Mouse (Mus musculus) mesoderm, embryonic 11.5 days (tissue): ENCODE data around the gene Flrt1.
A peak's percentile ranks its signal among the peaks of the same experiment; 100 is the strongest.

Source experiments
- DNase-seq: peaks from one replicate; pipeline ENCODE4 v3.0.0-alpha.2; 2012; ENCODE audit warnings: low read depth, low spot score

Gene Flrt1

GRCm38 (mm10) chr19:7130317-7130716 is 24.8 kb upstream of the Flrt1 start:
- DNase-seq: no peak

DNA sequence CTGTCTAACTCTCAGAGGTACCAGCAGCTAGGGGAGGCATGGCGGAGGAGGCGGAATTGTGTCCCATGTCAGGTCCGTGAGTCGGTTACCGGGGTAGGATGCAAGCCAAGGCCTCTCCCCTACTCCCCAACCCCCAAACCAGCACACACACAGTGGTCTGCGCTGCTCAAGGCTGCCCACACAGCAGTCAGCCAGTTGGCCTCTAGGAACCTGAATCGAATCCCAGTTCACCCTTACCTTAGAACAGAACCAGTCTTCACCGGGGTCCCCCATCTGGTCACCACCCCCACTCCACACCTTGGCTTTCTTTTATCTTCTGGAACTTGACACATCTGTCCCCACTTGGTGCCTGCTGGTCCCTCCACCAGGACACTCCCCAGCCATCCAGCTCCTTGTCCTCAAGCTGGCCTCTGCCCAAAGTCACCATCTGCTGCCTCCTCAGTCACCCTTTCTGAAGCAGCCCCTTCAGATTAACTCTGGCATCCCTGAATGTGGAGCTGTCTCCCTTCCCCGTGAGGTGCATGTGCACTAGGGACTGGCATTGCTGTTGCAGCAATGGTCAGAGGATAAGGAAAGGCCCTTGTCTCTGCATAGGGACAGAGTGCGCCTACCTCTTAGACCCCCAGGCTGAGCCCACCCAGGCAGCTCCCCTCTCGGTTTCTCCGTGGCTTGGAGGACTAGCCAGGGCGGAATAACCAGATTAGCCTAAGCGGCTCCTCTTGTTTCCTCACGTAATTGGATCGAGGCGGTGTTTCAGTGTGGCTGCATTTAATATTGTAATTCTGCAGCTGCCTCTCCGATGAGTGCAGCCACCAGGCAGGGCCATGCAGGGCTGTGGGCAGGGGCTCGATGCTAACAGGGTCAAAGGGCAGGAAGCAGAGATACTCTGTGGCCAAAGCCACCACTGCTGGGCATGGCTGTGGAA is 23.3 kb upstream of the Flrt1 start:
- DNase-seq: no peak

GRCm38 (mm10) chr19:7126933-7127332 is 21.4 kb upstream of the Flrt1 start:
- DNase-seq: no peak

DNA sequence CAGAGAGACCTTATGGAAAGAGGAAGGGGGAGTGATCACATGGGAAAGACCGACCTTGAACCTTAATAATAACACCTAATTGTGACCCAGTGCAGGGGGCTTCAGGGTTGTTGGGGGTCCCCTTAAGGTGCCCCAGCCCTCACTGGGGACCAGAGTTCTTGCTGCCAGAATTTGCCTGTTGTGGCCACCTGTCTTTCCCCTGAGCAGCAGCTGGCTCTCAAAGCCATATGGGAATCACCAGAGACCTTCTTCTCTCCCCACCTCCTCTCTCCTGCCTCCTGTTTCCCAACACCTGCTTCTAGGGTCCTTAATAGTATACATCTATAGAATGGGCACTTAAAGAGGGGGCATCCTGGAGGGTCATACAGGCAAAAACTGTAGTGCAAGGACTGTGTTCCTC is 20.7 kb upstream of the Flrt1 start:
- no peak for DNase-seq

GRCm38 (mm10) chr19:7125526-7126156 is 20.1 kb upstream of the Flrt1 start:
- no peak for DNase-seq

DNA sequence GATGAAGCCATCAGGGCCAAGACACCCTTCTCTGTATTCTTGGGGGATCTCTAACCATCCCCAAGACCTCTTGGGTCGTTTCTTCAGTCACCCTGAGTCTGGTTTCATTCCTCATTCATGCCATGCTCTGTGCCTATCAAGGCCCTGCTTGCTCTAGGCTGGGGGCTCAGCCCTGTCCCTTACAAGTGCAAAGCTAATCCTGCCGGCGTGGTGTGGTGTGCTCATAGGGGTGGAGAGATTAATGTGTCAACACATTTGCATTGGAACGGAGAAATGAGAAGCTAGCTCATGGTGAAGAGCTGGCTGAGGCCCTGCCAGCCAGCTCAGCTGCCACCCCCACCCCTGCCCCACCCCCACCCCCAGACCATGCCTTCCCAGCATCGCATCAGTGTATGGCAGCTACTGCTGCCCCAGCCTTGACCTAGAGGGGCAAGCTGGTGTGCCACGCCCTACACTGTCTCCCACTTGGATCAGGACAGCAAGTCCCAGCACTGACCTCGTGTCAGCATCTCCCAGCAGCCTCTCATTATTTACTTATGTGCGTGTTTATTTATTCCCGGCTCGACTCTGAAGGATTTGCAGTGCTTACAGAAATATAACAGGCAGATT is 17.3 kb upstream of the Flrt1 start:
- no peak for DNase-seq

GRCm38 (mm10) chr19:7122277-7122676 is 16.7 kb upstream of the Flrt1 start:
- DNase-seq: no peak

GRCm38 (mm10) chr19:7121252-7121651 is 15.7 kb upstream of the Flrt1 start:
- no peak for DNase-seq

- no peak for DNase-seq
Observed at GRCm38 (mm10) chr19:7117653-7118307, 12.3 kb upstream of the Flrt1 start.

DNA sequence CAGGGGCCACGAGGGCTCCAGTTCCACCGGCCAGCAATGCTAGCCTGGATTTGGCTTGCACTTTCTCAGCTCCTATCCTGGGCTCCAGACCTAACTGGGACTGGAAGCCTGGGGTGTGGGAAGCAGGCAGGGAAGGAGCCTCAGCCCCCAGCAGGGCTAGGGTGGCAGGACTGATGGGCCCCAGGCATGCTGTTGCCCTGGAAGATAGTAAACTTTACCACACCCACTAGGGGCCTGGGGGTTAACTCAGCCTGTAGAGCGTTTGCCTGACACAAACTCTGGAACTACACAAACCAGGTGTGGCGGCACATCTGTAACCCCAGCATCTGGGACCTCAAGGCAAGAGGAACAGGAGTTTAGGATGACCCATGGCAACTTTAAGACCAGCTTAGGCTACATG is 11.6 kb upstream of the Flrt1 start:
- no peak for DNase-seq

- DNase-seq: no peak
Observed at GRCm38 (mm10) chr19:7116038-7116731, 10.7 kb upstream of the Flrt1 start.

DNA sequence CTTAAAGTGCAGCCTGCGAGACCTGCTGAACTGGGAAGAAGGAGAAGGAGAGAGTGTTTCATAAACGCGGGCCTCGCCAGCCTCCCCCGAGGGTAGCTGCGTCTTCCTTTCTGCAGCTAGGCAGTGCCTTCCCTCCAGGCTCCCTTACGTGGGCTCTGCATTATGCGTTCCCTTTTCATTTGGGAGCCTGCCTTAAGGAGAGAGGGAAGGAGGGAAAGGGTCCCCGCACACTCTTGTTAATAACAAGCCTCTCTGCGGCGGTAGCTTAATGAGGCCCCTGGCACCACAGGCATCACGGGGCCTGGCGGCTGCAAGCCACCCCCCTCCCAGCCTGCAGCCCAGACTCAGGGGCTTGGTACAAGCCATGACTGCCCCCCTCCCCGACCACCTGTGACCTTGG is 8.0 kb upstream of the Flrt1 start:
- no peak for DNase-seq

- no peak for DNase-seq
Observed at GRCm38 (mm10) chr19:7112628-7113027, 7.1 kb upstream of the Flrt1 start.

DNA sequence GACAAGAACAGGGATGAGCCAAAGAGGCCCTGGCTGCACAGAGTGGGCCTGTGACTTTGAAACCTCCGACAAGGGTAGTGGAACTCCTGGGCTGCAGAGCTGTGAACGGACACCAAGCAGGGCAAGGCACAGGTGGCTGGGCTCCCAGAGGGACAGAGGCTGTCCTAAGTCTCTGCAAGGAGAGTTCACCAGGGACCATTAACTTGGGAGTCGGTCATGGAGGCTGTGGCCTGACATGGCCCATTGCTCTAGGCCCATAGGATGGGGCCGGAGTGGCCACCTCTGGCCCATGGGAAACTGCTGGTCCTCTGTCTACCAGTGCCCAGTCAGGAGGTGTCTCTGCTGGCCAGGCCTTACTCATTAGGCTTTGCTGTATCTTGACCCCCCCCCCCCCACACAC is 6.2 kb upstream of the Flrt1 start:
- DNase-seq: no peak

DNA sequence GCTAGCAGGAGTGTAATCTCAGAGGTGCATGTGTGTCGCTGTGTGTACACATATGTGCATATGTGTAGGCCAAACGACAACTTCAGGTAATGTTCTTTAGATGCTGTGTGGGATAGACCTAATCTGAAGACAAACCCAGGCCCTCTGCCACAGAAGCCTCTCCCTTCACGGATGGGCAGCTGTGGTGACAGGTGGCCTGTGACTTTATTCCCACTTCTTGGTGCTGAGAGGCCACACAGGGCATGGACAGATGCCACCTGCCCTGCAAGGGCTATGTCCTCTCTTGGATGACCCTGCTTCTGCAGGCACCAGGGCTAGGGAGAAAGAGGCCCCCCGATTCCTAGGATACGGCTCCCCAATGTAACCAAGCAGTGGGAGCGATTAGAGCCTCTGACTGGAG is 5.8 kb upstream of the Flrt1 start:
- DNase-seq: no peak

- DNase-seq: no peak
Observed at GRCm38 (mm10) chr19:7110875-7111274, 5.3 kb upstream of the Flrt1 start.

GRCm38 (mm10) chr19:7110097-7110496 is 4.6 kb upstream of the Flrt1 start:
- no peak for DNase-seq

GRCm38 (mm10) chr19:7108114-7108905 is 2.8 kb upstream of the Flrt1 start:
- DNase-seq: peak; percentile 56

DNA sequence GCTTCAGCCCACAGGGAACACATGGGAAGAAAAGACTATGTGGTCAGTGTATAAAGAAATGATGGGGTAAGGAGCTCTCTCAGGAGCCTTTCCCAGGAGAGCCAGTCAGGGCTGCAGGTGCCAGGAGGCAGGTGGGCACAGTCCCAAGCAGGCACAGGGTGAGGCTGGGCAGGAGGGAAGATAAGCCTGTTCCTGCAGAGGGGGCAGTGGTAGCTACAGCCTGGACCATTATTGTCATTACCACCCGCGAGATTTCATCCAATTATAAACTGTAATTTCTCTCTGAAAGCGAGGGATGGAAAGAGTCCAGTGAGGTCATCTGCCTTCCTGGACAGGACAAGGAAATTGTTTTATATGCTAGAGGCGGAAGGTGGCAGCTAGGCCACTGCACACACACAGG is 1.6 kb upstream of the Flrt1 start:
- DNase-seq: no peak

DNA sequence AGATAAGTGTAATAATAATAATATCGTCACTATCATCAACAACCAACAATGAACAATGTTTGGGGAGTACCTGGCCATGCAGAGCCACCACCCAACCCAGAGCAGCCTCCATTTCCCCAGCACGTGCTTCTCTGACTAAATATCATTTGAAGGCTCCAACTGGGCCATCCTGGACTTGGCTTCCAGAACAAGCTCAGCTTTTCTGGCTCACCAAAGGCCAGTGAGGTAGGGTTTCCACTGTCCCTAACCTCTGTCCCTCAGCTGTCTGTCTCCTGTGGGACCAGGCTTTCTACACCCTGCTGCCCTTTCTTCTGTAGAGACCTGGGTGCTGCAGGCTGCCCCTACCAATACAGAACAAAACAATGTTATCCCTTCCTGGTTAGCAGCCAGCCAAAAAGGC is 1.0 kb upstream of the Flrt1 start:
- no peak for DNase-seq

DNA sequence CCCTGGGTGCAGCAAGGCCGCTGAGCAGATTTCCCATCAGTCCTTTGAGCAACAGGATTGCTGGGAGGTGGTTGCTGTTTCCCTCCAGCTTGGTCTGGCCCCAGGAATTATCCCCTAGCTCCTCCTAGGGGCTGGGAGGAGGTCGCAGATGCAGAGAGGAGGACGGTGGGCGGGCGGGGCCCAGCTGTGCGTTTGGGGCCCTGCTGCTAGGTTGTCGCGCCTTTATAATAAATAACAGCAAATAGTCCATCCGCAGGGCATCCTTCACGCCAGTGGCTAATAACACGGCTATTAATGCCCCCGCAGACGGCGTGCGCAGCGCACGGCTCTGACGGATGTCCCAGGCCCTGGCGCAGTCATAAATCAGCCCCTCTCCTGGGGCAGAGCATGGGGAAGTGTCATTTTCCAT is 1.5 kb downstream of the Flrt1 start:
- peak; percentile 79 for DNase-seq
